Mouse (Mus musculus) stomach, postnatal 0 days (tissue): Measurements from ENCODE around the gene Aox3. TPM values are rescaled to one million over a fixed set of nuclear protein-coding genes. Genes with fewer than 3 reads are reported as not detected.

Experiments used
- ATAC-seq: fragments of 200-750 bp; cut with Nextera tagmentation; 2 replicates; pipeline ENCODE4 v1.8.0; 2017; ENCODE audit not compliant: low FRiP score, low TSS enrichment
- DNase-seq: peaks from one replicate; pipeline ENCODE4 v3.0.0-alpha.2; 2016; ENCODE audit warnings: low spot score
- H3K27ac ChIP-seq: fragments of 300-500 bp; sonication (generic); replicated peaks from 2 replicates; pipeline ENCODE4 v1.5.1; 2014; ENCODE audit warnings: mild to moderate bottlenecking, control low read depth
- H3K27me3 ChIP-seq: fragments of 300-500 bp; sonication (generic); 2 replicates; pipeline ENCODE4 v1.6.1; 2014; ENCODE audit warnings: low read length; ENCODE audit not compliant: control insufficient read depth, insufficient read depth
- H3K36me3 ChIP-seq: fragments of 300-500 bp; sonication (generic); 2 replicates; pipeline ENCODE4 v1.6.1; 2014; ENCODE audit warnings: low read length, mixed read lengths; ENCODE audit not compliant: control insufficient read depth, insufficient read depth
- H3K4me1 ChIP-seq: fragments of 300-500 bp; sonication (generic); replicated peaks from 2 replicates; pipeline ENCODE4 v1.6.1; 2014; ENCODE audit warnings: antibody characterized with exemption; ENCODE audit not compliant: control insufficient read depth, insufficient read depth
- H3K4me2 ChIP-seq: fragments of 300-500 bp; sonication (generic); replicated peaks from 2 replicates; pipeline ENCODE4 v1.6.1; 2014; ENCODE audit warnings: low read depth, mild to moderate bottlenecking, control low read depth, moderate library complexity
- H3K4me3 ChIP-seq: fragments of 300-500 bp; sonication (generic); 2 replicates; pipeline ENCODE4 v1.5.1; 2014; ENCODE audit warnings: low read depth, low read length, control low read depth
- H3K9ac ChIP-seq: fragments of 300-500 bp; sonication (generic); 2 replicates; pipeline ENCODE4 v1.6.1; 2014; ENCODE audit warnings: mild to moderate bottlenecking, low read length, control low read depth, mixed read lengths
- H3K9me3 ChIP-seq: fragments of 300-500 bp; sonication (generic); 2 replicates; pipeline ENCODE4 v1.6.1; 2016; ENCODE audit warnings: low read length; ENCODE audit not compliant: control insufficient read depth
- CTCF ChIP-seq: IDR thresholded peaks from 2 replicates; pipeline ENCODE4 v1.5.1; 2016; ENCODE audit warnings: antibody characterized with exemption, low read depth, mild to moderate bottlenecking, moderate library complexity
- EP300 ChIP-seq: optimal IDR thresholded peaks from 2 replicates; pipeline ENCODE3; 2016; ENCODE audit warnings: antibody characterized with exemption
- WGBS: fragments of 180-500 bp; shearing (Covaris S2); extraction: QIAGEN DNeasy Blood & Tissue Kit; methylation state at CpG from one replicate; pipeline ENCODE4 v1.1.7; 2014; 5-methylcytosine and 5-hydroxymethylcytosine counted together
- polyA plus RNA-seq: library from polyadenylated mRNA; unstranded; fragments of >200 nt; fragmentation: Nextera tagmentation; extraction: Ambion mirVana; gene quantifications from 2 replicates; pipeline ENCODE4 v1.2.1, GENCODE M21; 2015

The Aox3 gene
- polyA plus RNA-seq, 1 experiment from 2014 or later: 0.62 TPM

GRCm38 (mm10) chr1:58118231-58118630 lies 5.3 kb downstream of the Aox3 start:
- TF ChIP-seq EP300: no peak
- no peak for TF ChIP-seq CTCF
- H3K4me3 ChIP-seq: no peak overlapping the region
- H3K4me1 ChIP-seq: no peaks in the 10 kb centered on the region
- no peak overlapping the region for H3K4me2 ChIP-seq
- no peak for ATAC-seq
- no peaks in the 10 kb centered on the region for H3K27me3 ChIP-seq
- no peak overlapping the region for H3K9ac ChIP-seq
- WGBS: 89% methylated on average over 3 of the region's 3 CpGs
- no peak for DNase-seq
- H3K9me3 ChIP-seq: no peaks in the 10 kb centered on the region
- H3K27ac ChIP-seq: no peak overlapping the region
- no peaks in the 10 kb centered on the region for H3K36me3 ChIP-seq

GRCm38 (mm10) chr1:58124901-58125300 lies 12.0 kb downstream of the Aox3 start:
- H3K4me1 ChIP-seq: no peaks in the 10 kb centered on the region
- ATAC-seq (no peak), DNase-seq (no peak)
- no peak overlapping the region for H3K4me2 ChIP-seq
- H3K9ac ChIP-seq: no peak overlapping the region
- no peak overlapping the region for H3K4me3 ChIP-seq
- H3K36me3 ChIP-seq: no peaks in the 10 kb centered on the region
- TF ChIP-seq CTCF: no peak
- no peak for TF ChIP-seq EP300
- no peaks in the 10 kb centered on the region for H3K27me3 ChIP-seq
- H3K27ac ChIP-seq: no peak overlapping the region
- H3K9me3 ChIP-seq: no peaks in the 10 kb centered on the region
- WGBS: 71% methylated on average over 8 of the region's 8 CpGs

- H3K36me3 ChIP-seq: no peaks in the 10 kb centered on the region
- H3K9me3 ChIP-seq: no peaks in the 10 kb centered on the region
- no peaks in the 10 kb centered on the region for H3K27me3 ChIP-seq
- no peak overlapping the region for H3K4me3 ChIP-seq
- DNase-seq (no peak), ATAC-seq (no peak)
- H3K4me1 ChIP-seq: no peaks in the 10 kb centered on the region
- no peak overlapping the region for H3K9ac ChIP-seq
- TF ChIP-seq EP300: no peak
- TF ChIP-seq CTCF: no peak
- no peak overlapping the region for H3K27ac ChIP-seq
- H3K4me2 ChIP-seq: no peak overlapping the region
Measured at GRCm38 (mm10) chr1:58137891-58138290, 25.0 kb downstream of the Aox3 start.

GRCm38 (mm10) chr1:58138986-58139385 lies 26.1 kb downstream of the Aox3 start:
- no peak overlapping the region for H3K4me3 ChIP-seq
- no peaks in the 10 kb centered on the region for H3K4me1 ChIP-seq
- H3K4me2 ChIP-seq: no peak overlapping the region
- no peaks in the 10 kb centered on the region for H3K27me3 ChIP-seq
- H3K36me3 ChIP-seq: no peaks in the 10 kb centered on the region
- H3K27ac ChIP-seq: no peak overlapping the region
- TF ChIP-seq EP300 (no peak), CTCF (peak; percentile 33)
- H3K9ac ChIP-seq: no peak overlapping the region
- no peak for DNase-seq
- WGBS: 87% methylated on average over 9 of the region's 9 CpGs
- no peaks in the 10 kb centered on the region for H3K9me3 ChIP-seq
- no peak for ATAC-seq

GRCm38 (mm10) chr1:58140607-58141006 lies 27.7 kb downstream of the Aox3 start:
- ATAC-seq (no peak), DNase-seq (no peak)
- no peaks in the 10 kb centered on the region for H3K9me3 ChIP-seq
- no peaks in the 10 kb centered on the region for H3K27me3 ChIP-seq
- H3K9ac ChIP-seq: no peak overlapping the region
- H3K4me2 ChIP-seq: no peak overlapping the region
- 89% methylated on average over 5 of the region's 5 CpGs for WGBS
- TF ChIP-seq EP300: no peak
- peak; percentile 22; the same call in 1 of the 2 replicates for TF ChIP-seq CTCF
- no peaks in the 10 kb centered on the region for H3K36me3 ChIP-seq
- no peak overlapping the region for H3K27ac ChIP-seq
- H3K4me1 ChIP-seq: no peaks in the 10 kb centered on the region
- no peak overlapping the region for H3K4me3 ChIP-seq

- Histone ChIP-seq H3K4me1 (no peaks in the 10 kb centered on the region), H3K27ac (no peak overlapping the region), H3K4me2 (no peak overlapping the region), H3K9me3 (no peaks in the 10 kb centered on the region), H3K27me3 (no peaks in the 10 kb centered on the region), H3K4me3 (no peak overlapping the region), H3K9ac (no peak overlapping the region), H3K36me3 (no peaks in the 10 kb centered on the region)
- WGBS: 14% methylated on average over 10 of the region's 10 CpGs
- TF ChIP-seq EP300 (no peak), CTCF (peak; percentile 68)
- ATAC-seq: peak; percentile 56
- peak; percentile 20 for DNase-seq
Measured at GRCm38 (mm10) chr1:58144384-58145069, 31.6 kb downstream of the Aox3 start.
